Mouse (Mus musculus): ENCODE data around the gene Taok3. TPM values are rescaled to one million over a fixed set of nuclear protein-coding genes. Genes with fewer than 3 reads are reported as not detected.

Gene Taok3
- polyA plus RNA-seq, 1 experiment from 2014 or later, result 62.5 TPM

DNA sequence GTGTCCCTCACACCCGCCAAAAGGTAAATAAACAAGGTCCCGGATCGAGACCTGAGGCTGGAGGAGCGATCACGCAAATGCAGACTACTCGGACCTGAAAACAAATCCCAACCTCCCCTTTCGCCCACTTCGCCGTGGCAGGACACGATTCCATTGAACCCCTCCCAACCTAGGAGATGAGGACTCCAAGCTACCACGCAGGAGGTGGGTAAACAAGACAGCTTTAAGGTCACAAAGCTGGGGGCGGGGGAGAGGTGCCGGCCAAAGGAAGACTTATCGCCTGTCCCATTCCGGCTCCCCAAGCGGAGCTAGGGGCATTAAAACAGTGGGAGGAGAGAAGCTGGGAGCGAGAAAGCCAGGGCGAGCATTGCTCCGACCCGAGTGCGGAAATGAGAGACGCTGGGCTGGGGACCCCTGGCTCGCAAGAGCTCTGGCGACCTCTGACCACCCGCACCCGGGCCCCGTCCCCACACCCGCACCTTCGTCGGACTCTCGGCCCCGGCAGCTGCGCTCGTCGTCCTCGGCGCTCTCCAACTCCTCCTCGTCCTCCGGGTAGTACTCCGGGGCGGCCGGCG lies 4.6 kb upstream of the Taok3 start:
- H3K36me3 ChIP-seq (ENCODE audit: control insufficient read depth, insufficient read depth, low read length), result peaks cover 26% of the 10 kb centered on the region

GRCm38 (mm10) chr5:117115836-117116366 lies 4.0 kb upstream of the Taok3 start, which contains the start of gene Suds3:
TSS of gene Suds3 (minus strand) at chr5:117116113.
- peak within 1 kb of the TSS; percentile 83 for H3K9ac ChIP-seq (replicated peaks; ENCODE audit: low read depth, low read length)
- peak within 1 kb of the TSS; percentile 88 for H3K4me2 ChIP-seq (ENCODE audit: low read depth, low read length)
- H3K4me3 ChIP-seq (ENCODE audit: low read depth, low read length), result peak within 1 kb of the TSS; percentile 94
- H3K36me3 ChIP-seq (ENCODE audit: control insufficient read depth, insufficient read depth, low read length), result peaks cover 21% of the 10 kb centered on the region
- H3K27ac ChIP-seq (ENCODE audit: low read depth, low read length), result peak within 1 kb of the TSS; percentile 85
- ATAC-seq (ENCODE audit: low read depth), result peak; percentile 76
- H3K27me3 ChIP-seq (ENCODE audit: control insufficient read depth, insufficient read depth, low read length), result no peaks in the 10 kb centered on the region
- WGBS, result 2% methylated on average over 51 of the region's 59 CpGs
- H3K4me1 ChIP-seq (ENCODE audit: control insufficient read depth, insufficient read depth, low read length), result peaks cover 9% of the 10 kb centered on the region
- H3K9me3 ChIP-seq (ENCODE audit: control insufficient read depth, low read length), result no peaks in the 10 kb centered on the region

More for the DNA sequence above, 4.6 kb upstream of the Taok3 start:
- peaks cover 5% of the 10 kb centered on the region; the same call in 1 of the 2 replicates for H3K4me1 ChIP-seq (ENCODE audit: control insufficient read depth, insufficient read depth, low read length)
- peak; percentile 25 for ATAC-seq (ENCODE audit: low read depth)
- H3K9ac ChIP-seq (replicated peaks; ENCODE audit: low read depth, low read length), result peak overlapping the region; percentile 83
- H3K27me3 ChIP-seq (ENCODE audit: control insufficient read depth, insufficient read depth, low read length), result no peaks in the 10 kb centered on the region
- H3K27ac ChIP-seq (ENCODE audit: low read depth, low read length), result peak overlapping the region; percentile 85
- no peaks in the 10 kb centered on the region for H3K9me3 ChIP-seq (ENCODE audit: control insufficient read depth, low read length)
- peak overlapping the region; percentile 88 for H3K4me2 ChIP-seq (ENCODE audit: low read depth, low read length)
- under 1% methylated on average over 40 of the region's 43 CpGs for WGBS
- H3K4me3 ChIP-seq (ENCODE audit: low read depth, low read length), result peak overlapping the region; percentile 94

DNA sequence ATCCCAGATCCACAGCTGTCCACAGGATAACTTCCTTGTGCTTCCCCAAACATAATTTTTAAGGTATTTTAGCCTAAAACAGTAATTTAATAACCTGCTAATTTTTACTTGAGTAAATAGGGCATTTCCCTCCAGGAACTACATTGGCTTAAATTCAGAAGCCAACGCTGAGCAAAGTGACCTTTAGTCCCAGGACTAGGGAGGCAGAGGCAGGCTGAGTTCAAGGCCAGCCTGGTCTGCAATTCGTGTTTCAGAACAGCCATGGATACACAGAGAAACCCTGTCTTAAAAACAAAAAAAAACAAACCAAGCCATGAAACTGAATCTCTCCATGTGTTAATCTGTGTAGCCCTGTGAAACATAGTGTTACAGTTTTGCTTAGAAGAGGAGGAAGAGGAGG lies 3.3 kb upstream of the Taok3 start:
- WGBS, result 76% methylated on average over 2 of the region's 2 CpGs
- H3K27ac ChIP-seq (ENCODE audit: low read depth, low read length), result no peak overlapping the region
- H3K4me1 ChIP-seq (ENCODE audit: control insufficient read depth, insufficient read depth, low read length), result peaks cover 13% of the 10 kb centered on the region
- H3K9ac ChIP-seq (replicated peaks; ENCODE audit: low read depth, low read length), result no peak overlapping the region
- H3K4me2 ChIP-seq (ENCODE audit: low read depth, low read length), result no peak overlapping the region
- no peaks in the 10 kb centered on the region for H3K27me3 ChIP-seq (ENCODE audit: control insufficient read depth, insufficient read depth, low read length)
- H3K9me3 ChIP-seq (ENCODE audit: control insufficient read depth, low read length), result no peaks in the 10 kb centered on the region
- no peak for ATAC-seq (ENCODE audit: low read depth)
- H3K36me3 ChIP-seq (ENCODE audit: control insufficient read depth, insufficient read depth, low read length), result peaks cover 14% of the 10 kb centered on the region; the same call in 1 of the 2 replicates
- H3K4me3 ChIP-seq (ENCODE audit: low read depth, low read length), result 0 out of 2 replicates have a peak overlapping the region, but pooled peaks have one; percentile 94

DNA sequence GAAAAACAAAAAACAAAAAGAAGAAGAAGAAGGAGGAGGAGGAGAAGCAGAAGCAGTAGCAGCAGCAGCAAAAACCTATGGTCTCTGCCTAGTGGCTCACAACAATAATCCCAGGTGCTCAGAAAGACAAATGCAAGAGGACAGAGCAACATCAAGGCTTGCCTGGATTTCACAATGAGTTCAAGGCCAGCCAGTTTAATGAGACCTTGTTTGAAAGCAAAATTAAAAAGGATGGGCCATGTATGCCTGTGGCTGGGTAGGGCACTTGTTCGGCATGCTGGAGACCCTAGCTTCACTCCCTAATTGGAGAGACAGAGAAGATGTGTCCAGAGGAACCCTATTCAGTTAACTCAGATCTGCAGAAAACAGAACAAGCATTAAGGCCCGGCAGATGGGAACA lies 2.7 kb upstream of the Taok3 start:
- 61% methylated on average over 2 of the region's 2 CpGs for WGBS
- H3K27me3 ChIP-seq (ENCODE audit: control insufficient read depth, insufficient read depth, low read length), result no peaks in the 10 kb centered on the region
- H3K36me3 ChIP-seq (ENCODE audit: control insufficient read depth, insufficient read depth, low read length), result peaks cover 8% of the 10 kb centered on the region; the same call in 1 of the 2 replicates
- no peaks in the 10 kb centered on the region for H3K9me3 ChIP-seq (ENCODE audit: control insufficient read depth, low read length)
- no peak overlapping the region for H3K9ac ChIP-seq (replicated peaks; ENCODE audit: low read depth, low read length)
- H3K27ac ChIP-seq (ENCODE audit: low read depth, low read length), result no peak overlapping the region
- no peak overlapping the region for H3K4me3 ChIP-seq (ENCODE audit: low read depth, low read length)
- ATAC-seq (ENCODE audit: low read depth), result no peak
- H3K4me2 ChIP-seq (ENCODE audit: low read depth, low read length), result no peak overlapping the region
- H3K4me1 ChIP-seq (ENCODE audit: control insufficient read depth, insufficient read depth, low read length), result peaks cover 13% of the 10 kb centered on the region

DNA sequence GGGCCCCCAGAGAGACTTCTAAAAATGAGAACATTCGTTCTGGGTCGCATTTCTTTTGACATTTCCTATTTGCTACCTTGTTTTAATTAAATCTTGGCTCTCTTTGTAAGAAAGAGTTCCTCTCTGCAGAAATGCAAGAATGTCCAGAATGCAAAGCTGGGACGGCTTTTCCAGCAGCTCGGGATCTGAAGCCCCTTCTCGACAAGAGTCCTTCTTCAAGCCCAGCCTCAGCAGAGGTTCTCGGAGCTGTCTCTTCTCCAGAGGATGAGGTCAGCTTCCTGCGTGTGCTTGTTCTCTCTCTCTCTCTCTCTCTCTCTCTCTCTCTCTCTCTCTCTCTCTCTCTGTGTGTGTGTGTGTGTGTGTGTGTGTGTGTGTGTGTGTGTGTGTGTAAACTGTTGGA lies 2.2 kb upstream of the Taok3 start:
- no peak for ATAC-seq (ENCODE audit: low read depth)
- H3K36me3 ChIP-seq (ENCODE audit: control insufficient read depth, insufficient read depth, low read length), result peaks cover 4% of the 10 kb centered on the region; the same call in 1 of the 2 replicates
- no peaks in the 10 kb centered on the region for H3K27me3 ChIP-seq (ENCODE audit: control insufficient read depth, insufficient read depth, low read length)
- no peak overlapping the region for H3K9ac ChIP-seq (replicated peaks; ENCODE audit: low read depth, low read length)
- WGBS, result 66% methylated on average over 7 of the region's 7 CpGs
- no peak overlapping the region for H3K27ac ChIP-seq (ENCODE audit: low read depth, low read length)
- H3K4me3 ChIP-seq (ENCODE audit: low read depth, low read length), result no peak overlapping the region
- H3K9me3 ChIP-seq (ENCODE audit: control insufficient read depth, low read length), result no peaks in the 10 kb centered on the region
- H3K4me2 ChIP-seq (ENCODE audit: low read depth, low read length), result no peak overlapping the region
- peaks cover 13% of the 10 kb centered on the region for H3K4me1 ChIP-seq (ENCODE audit: control insufficient read depth, insufficient read depth, low read length)

GRCm38 (mm10) chr5:117118220-117118619 lies 1.7 kb upstream of the Taok3 start:
- H3K36me3 ChIP-seq (ENCODE audit: control insufficient read depth, insufficient read depth, low read length), result no peaks in the 10 kb centered on the region
- 92% methylated on average over 2 of the region's 2 CpGs for WGBS
- H3K9me3 ChIP-seq (ENCODE audit: control insufficient read depth, low read length), result no peaks in the 10 kb centered on the region
- no peaks in the 10 kb centered on the region for H3K27me3 ChIP-seq (ENCODE audit: control insufficient read depth, insufficient read depth, low read length)
- ATAC-seq (ENCODE audit: low read depth), result no peak
- no peak overlapping the region for H3K9ac ChIP-seq (replicated peaks; ENCODE audit: low read depth, low read length)
- peaks cover 13% of the 10 kb centered on the region for H3K4me1 ChIP-seq (ENCODE audit: control insufficient read depth, insufficient read depth, low read length)
- no peak overlapping the region for H3K4me3 ChIP-seq (ENCODE audit: low read depth, low read length)
- H3K27ac ChIP-seq (ENCODE audit: low read depth, low read length), result no peak overlapping the region
- no peak overlapping the region for H3K4me2 ChIP-seq (ENCODE audit: low read depth, low read length)

GRCm38 (mm10) chr5:117118850-117119249 lies 1.1 kb upstream of the Taok3 start:
- Histone ChIP-seq H3K4me1 (ENCODE audit: control insufficient read depth, insufficient read depth, low read length) (peaks cover 13% of the 10 kb centered on the region), H3K36me3 (ENCODE audit: control insufficient read depth, insufficient read depth, low read length) (no peaks in the 10 kb centered on the region), H3K9me3 (ENCODE audit: control insufficient read depth, low read length) (no peaks in the 10 kb centered on the region), H3K27ac (ENCODE audit: low read depth, low read length) (no peak overlapping the region), H3K4me3 (ENCODE audit: low read depth, low read length) (no peak overlapping the region), H3K4me2 (ENCODE audit: low read depth, low read length) (peak overlapping the region; percentile 58; the same call in 1 of the 2 replicates), H3K9ac (replicated peaks; ENCODE audit: low read depth, low read length) (no peak overlapping the region), H3K27me3 (ENCODE audit: control insufficient read depth, insufficient read depth, low read length) (no peaks in the 10 kb centered on the region)
- WGBS, result 52% methylated on average over 8 of the region's 8 CpGs
- no peak for ATAC-seq (ENCODE audit: low read depth)

GRCm38 (mm10) chr5:117120489-117121466 lies 849 bp downstream of the Taok3 start:
- peaks cover 8% of the 10 kb centered on the region for H3K4me1 ChIP-seq (ENCODE audit: control insufficient read depth, insufficient read depth, low read length)
- H3K4me2 ChIP-seq (ENCODE audit: low read depth, low read length), result peak overlapping the region; percentile 87
- H3K4me3 ChIP-seq (ENCODE audit: low read depth, low read length), result peak overlapping the region; percentile 75
- H3K9me3 ChIP-seq (ENCODE audit: control insufficient read depth, low read length), result no peaks in the 10 kb centered on the region
- H3K27ac ChIP-seq (ENCODE audit: low read depth, low read length), result no peak overlapping the region
- peak overlapping the region; percentile 68 for H3K9ac ChIP-seq (replicated peaks; ENCODE audit: low read depth, low read length)
- H3K36me3 ChIP-seq (ENCODE audit: control insufficient read depth, insufficient read depth, low read length), result no peaks in the 10 kb centered on the region
- 1% methylated on average over 40 of the region's 40 CpGs for WGBS
- no peaks in the 10 kb centered on the region for H3K27me3 ChIP-seq (ENCODE audit: control insufficient read depth, insufficient read depth, low read length)
- ATAC-seq (ENCODE audit: low read depth), result no peak
